Mouse (Mus musculus): Measurements from ENCODE around the gene Arhgap18.

DNA sequence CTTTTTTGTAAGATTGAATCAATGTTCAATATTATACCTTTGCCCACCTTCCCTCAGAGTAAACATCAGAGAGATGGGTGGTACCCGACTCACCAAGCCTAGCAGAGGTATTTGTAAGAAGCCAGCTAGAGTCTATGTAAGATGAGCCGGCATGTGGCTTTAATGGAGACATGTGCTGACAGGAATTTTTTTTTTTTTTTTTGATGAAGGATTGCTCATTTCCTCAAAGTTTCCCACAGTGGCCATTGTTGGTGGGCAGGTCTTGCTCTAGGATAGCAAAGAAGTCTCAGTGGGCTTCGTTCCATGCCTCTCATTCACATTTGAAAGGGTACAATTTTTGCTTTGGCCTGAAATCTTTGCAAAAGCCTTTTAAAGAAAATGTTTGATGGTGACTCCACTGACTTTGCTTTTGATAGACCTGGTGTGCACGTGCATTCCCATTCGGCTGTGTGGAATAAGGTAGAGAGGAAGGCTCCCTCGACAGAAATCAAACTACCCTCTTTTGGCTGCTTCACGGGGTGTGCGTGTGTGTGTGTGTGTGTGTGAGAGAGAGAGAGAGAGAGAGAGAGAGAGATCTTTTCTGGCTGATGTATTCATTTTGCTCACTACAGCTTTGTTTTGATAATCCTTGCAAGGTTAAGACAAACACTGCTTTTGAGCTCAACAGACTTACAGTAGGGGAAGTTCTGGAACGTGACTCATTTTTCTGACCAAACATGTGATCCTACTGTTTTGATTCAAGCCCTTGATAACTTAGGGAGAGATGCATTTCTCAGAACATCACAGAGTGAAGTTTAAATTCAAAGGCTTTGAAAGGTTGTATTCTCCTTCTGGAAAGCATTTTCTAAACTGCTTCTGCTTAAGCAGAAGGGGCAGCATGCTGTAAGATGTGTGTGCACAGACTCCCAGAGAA, 9.0 kb downstream of the Arhgap18 start:
- no peak for TF ChIP-seq CTCF (IDR thresholded peaks at IDR 0.05; ENCODE audit: low read depth, low read length)
- TF ChIP-seq POLR2A (IDR thresholded peaks at IDR 0.05; ENCODE audit: borderline replicate concordance, low read depth, low read length): no peak

Data from bone marrow macrophage, adult 2 months (primary cell).